ENCODE assay signal across 13 mouse cellular contexts in the genomic region with DNA sequence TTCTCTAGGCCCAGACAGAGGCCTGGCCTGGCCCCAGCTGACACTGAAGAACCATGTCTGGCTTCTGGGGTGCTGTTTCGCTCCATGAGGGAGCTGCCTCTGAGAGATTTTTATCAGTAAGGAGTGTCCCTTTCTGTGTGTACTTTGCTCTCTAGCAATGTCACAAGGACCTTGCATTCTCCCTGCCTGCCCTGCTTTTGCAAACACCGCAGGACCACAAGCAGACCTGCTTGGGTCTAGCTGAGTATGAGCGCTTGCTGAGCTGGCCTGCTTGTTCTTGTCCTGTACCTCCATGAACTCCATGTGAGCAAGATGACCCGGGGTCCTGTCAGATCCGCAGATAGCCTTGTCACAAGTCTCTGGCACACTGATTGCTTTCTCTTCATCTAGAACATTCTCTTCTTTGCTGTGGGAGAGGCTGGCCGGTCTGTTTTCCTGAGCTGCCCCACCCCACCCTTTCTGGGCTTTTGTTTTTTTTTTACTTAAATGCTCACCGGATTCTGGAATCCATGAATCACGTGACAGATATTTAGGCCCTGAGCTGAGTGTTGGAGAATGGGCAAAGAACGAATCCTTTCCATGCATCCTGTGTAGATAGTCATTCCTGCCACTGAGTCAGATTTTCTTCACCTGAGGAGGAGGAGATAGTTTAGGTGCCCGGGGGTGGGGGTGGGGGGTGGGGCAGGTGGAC. TPM values are rescaled to one million over a fixed set of nuclear protein-coding genes. Genes with fewer than 3 reads are reported as not detected.
DNase-seq lines count a peak whose midpoint lies in the region; ATAC-seq and TF ChIP-seq lines count a peak whose summit lies in the region.
"Had no signal": no experiment of that assay in that cellular context is flagged by ENCODE, and none has a peak within 500 bp of the region (broad histone marks: within the 10 kb centered on the region; RNA-seq: fewer than 3 reads in every experiment).

No protein-coding gene starts in this region.

- H3K36me3 ChIP-seq in kidney, postnatal 0 days (ENCODE audit: insufficient read depth, low read length) = no peaks in the 10 kb centered on the region
- H3K36me3 ChIP-seq in embryonic facial prominence, embryonic 15.5 days = no peaks in the 10 kb centered on the region
- no peaks in the 10 kb centered on the region for H3K36me3 ChIP-seq in forebrain, embryonic 14.5 days (ENCODE audit: control insufficient read depth, insufficient read depth, low read length)
- H3K36me3 ChIP-seq: hindbrain, embryonic 10.5 days; limb, embryonic 13.5 days; midbrain, embryonic 13.5 days had no signal

- TF ChIP-seq CTCF in kidney, postnatal 0 days (IDR thresholded peaks at IDR 0.05; ENCODE audit: low read depth) = no peak

- H3K4me3 ChIP-seq in kidney, postnatal 0 days (replicated peaks; ENCODE audit: low read depth, low read length) = no peak overlapping the region
- no peak overlapping the region for H3K4me3 ChIP-seq in embryonic facial prominence, embryonic 15.5 days (replicated peaks)
- H3K4me3 ChIP-seq in forebrain, embryonic 14.5 days (ENCODE audit: low read depth, low read length) = no peak overlapping the region
- H3K4me3 ChIP-seq: forebrain, embryonic 13.5 days; hindbrain, embryonic 10.5 days; limb, embryonic 13.5 days; midbrain, embryonic 13.5 days had no signal

- H3K27ac ChIP-seq in kidney, postnatal 0 days = peak overlapping the region; percentile 51
- peak overlapping the region; percentile 88 for H3K27ac ChIP-seq in embryonic facial prominence, embryonic 15.5 days (replicated peaks)
- H3K27ac ChIP-seq in forebrain, embryonic 14.5 days (ENCODE audit: low read depth, low read length) = no peak overlapping the region
- H3K27ac ChIP-seq: forebrain, embryonic 13.5 days; hindbrain, embryonic 10.5 days; limb, embryonic 13.5 days; midbrain, embryonic 13.5 days had no signal

- DNase-seq in kidney, postnatal 0 days (ENCODE audit: low spot score) = no peak
- DNase-seq in kidney, adult 8-10 months = no peak
- peak; percentile 18 for DNase-seq in ZHBTc4 (ENCODE audit: low read depth, low spot score)
- peak; percentile 71 for DNase-seq in lung, postnatal 36 days
- no peak for DNase-seq in B cell, adult 2 months
- DNase-seq in gastrocnemius, postnatal 4 days (ENCODE audit: low spot score in 2 of 2) = no peak
- DNase-seq in forebrain, embryonic 14.5 days (ENCODE audit: low spot score) = no peak
- DNase-seq: cerebellum, adult 8-10 months had no signal

- ATAC-seq in kidney, postnatal 0 days (replicated peaks; ENCODE audit: low FRiP score, low read depth) = no peak
- no peak for ATAC-seq in embryonic facial prominence, embryonic 15.5 days (ENCODE audit: insufficient number of reproducible peaks, low FRiP score, low TSS enrichment, low read depth)
- no peak for ATAC-seq in forebrain, embryonic 14.5 days
- ATAC-seq: forebrain, embryonic 13.5 days; midbrain, embryonic 13.5 days had no signal

- no peaks in the 10 kb centered on the region for H3K27me3 ChIP-seq in kidney, postnatal 0 days (ENCODE audit: insufficient read depth, low read length)
- no peaks in the 10 kb centered on the region for H3K27me3 ChIP-seq in embryonic facial prominence, embryonic 15.5 days
- H3K27me3 ChIP-seq in forebrain, embryonic 14.5 days (replicated peaks; ENCODE audit: control insufficient read depth, insufficient read depth, low read length) = no peaks in the 10 kb centered on the region
- H3K27me3 ChIP-seq: forebrain, embryonic 13.5 days; midbrain, embryonic 13.5 days had no signal

- H3K9ac ChIP-seq in kidney, postnatal 0 days (ENCODE audit: low read depth, low read length) = no peak overlapping the region
- H3K9ac ChIP-seq in embryonic facial prominence, embryonic 15.5 days = 0 out of 2 replicates have a peak overlapping the region, but pooled peaks have one; percentile 4
- H3K9ac ChIP-seq in forebrain, embryonic 14.5 days (ENCODE audit: low read length) = no peak overlapping the region
- H3K9ac ChIP-seq: forebrain, embryonic 13.5 days; limb, embryonic 13.5 days; midbrain, embryonic 13.5 days had no signal

- H3K4me2 ChIP-seq in kidney, postnatal 0 days (ENCODE audit: low read length) = no peak overlapping the region
- 0 out of 2 replicates have a peak overlapping the region, but pooled peaks have one; percentile 15 for H3K4me2 ChIP-seq in embryonic facial prominence, embryonic 15.5 days (replicated peaks)
- H3K4me2 ChIP-seq in forebrain, embryonic 14.5 days (ENCODE audit: low read length) = no peak overlapping the region
- H3K4me2 ChIP-seq: forebrain, embryonic 13.5 days; limb, embryonic 13.5 days; midbrain, embryonic 13.5 days had no signal

- peaks cover 16% of the 10 kb centered on the region for H3K4me1 ChIP-seq in kidney, postnatal 0 days (replicated peaks; ENCODE audit: insufficient read depth, low read length)
- H3K4me1 ChIP-seq in embryonic facial prominence, embryonic 15.5 days = peaks cover 90% of the 10 kb centered on the region
- H3K4me1 ChIP-seq in forebrain, embryonic 14.5 days (ENCODE audit: control insufficient read depth, insufficient read depth, low read length) = peaks cover 3% of the 10 kb centered on the region; the same call in 1 of the 2 replicates
- H3K4me1 ChIP-seq: midbrain, embryonic 13.5 days had no signal

- no peaks in the 10 kb centered on the region for H3K9me3 ChIP-seq in kidney, postnatal 0 days (replicated peaks; ENCODE audit: low read length)
- H3K9me3 ChIP-seq in embryonic facial prominence, embryonic 15.5 days (replicated peaks) = no peaks in the 10 kb centered on the region
- no peaks in the 10 kb centered on the region for H3K9me3 ChIP-seq in forebrain, embryonic 14.5 days (replicated peaks; ENCODE audit: control insufficient read depth, low read length)
- H3K9me3 ChIP-seq: forebrain, embryonic 13.5 days; hindbrain, embryonic 10.5 days; limb, embryonic 13.5 days; midbrain, embryonic 13.5 days had no signal

- 63% methylated on average over 10 of the region's 10 CpGs for WGBS in kidney, postnatal 0 days
- 66% methylated on average over 10 of the region's 10 CpGs for WGBS in embryonic facial prominence, embryonic 15.5 days
- 78% methylated on average over 10 of the region's 10 CpGs for WGBS in forebrain, embryonic 14.5 days

RNA-seq across cellular contexts. Expression of a gene that starts 11.8 kb away (rescaled TPM):
- 158 and 159 TPM in 2 replicates for polyA plus RNA-seq in kidney, postnatal 0 days (2015; fragmentation: Nextera tagmentation; extraction: Ambion mirVana)
- 327 and 340 TPM in 2 replicates for polyA plus RNA-seq in embryonic facial prominence, embryonic 15.5 days (2015; fragmentation: Nextera tagmentation; extraction: Ambion mirVana)
- total RNA-seq in gastrocnemius, postnatal 4 days (2021) = 100 to 1,000 TPM; 259 to 284 TPM
- 22.5 and 25.0 TPM in 2 replicates for polyA plus RNA-seq in forebrain, embryonic 14.5 days (2014; fragmentation: Nextera tagmentation; extraction: Ambion mirVana)

Comparison
In these comparisons a context has a peak if more than half of its experiments do, and no peak if none do; other contexts are left out.
1. DNase-seq: peak in ZHBTc4 (single experiment) and lung, postnatal 36 days (single experiment); none in kidney, postnatal 0 days (single experiment), kidney, adult 8-10 months (0 of 2), B cell, adult 2 months (0 of 2), gastrocnemius, postnatal 4 days (0 of 2) and forebrain, embryonic 14.5 days (single experiment).